Mouse (Mus musculus): ENCODE data around the gene Atf3. TPM values are rescaled to one million over a fixed set of nuclear protein-coding genes. Genes with fewer than 3 reads are reported as not detected.

Atf3 gene
- polyA plus RNA-seq, 1 experiment from 2014 or later: 1.9 TPM

Other genes starting within 250 kb of the Atf3 start
- 81.8 and 82.0 TPM in 2 replicates for gene Vash2, start 238.7 kb downstream of the Atf3 start, polyA plus RNA-seq (2016; fragmentation: Nextera tagmentation; extraction: Ambion mirVana)
- 7.3 and 8.4 TPM in 2 replicates for gene Flvcr1, start 191.9 kb downstream of the Atf3 start, polyA plus RNA-seq (2016; fragmentation: Nextera tagmentation; extraction: Ambion mirVana)
- 0.59 TPM in 1 of 2 replicates, not detected in the other for gene Spata45, start 181.4 kb downstream of the Atf3 start, polyA plus RNA-seq (2016; fragmentation: Nextera tagmentation; extraction: Ambion mirVana)
- 16.2 TPM in 2 replicates for gene Tatdn3, start 155.1 kb downstream of the Atf3 start, polyA plus RNA-seq (2016; fragmentation: Nextera tagmentation; extraction: Ambion mirVana)
- 31.3 and 33.2 TPM in 2 replicates for gene Nsl1, start 155.0 kb downstream of the Atf3 start, polyA plus RNA-seq (2016; fragmentation: Nextera tagmentation; extraction: Ambion mirVana)
- 11.0 and 12.2 TPM in 2 replicates for gene Batf3, start 120.2 kb downstream of the Atf3 start, polyA plus RNA-seq (2016; fragmentation: Nextera tagmentation; extraction: Ambion mirVana)
- not detected in 2 replicates for gene Fam71a, start 53.2 kb downstream of the Atf3 start, polyA plus RNA-seq (2016; fragmentation: Nextera tagmentation; extraction: Ambion mirVana)
- gene Nenf, start 100.2 kb upstream of the Atf3 start, polyA plus RNA-seq (2016; fragmentation: Nextera tagmentation; extraction: Ambion mirVana): 73.0 and 77.6 TPM in 2 replicates
- 22.8 and 23.8 TPM in 2 replicates for gene Tmem206, start 107.9 kb upstream of the Atf3 start, polyA plus RNA-seq (2016; fragmentation: Nextera tagmentation; extraction: Ambion mirVana)
- 11.7 and 18.7 TPM in 2 replicates for gene Ppp2r5a, start 185.2 kb upstream of the Atf3 start, polyA plus RNA-seq (2016; fragmentation: Nextera tagmentation; extraction: Ambion mirVana)